In the genomic region with DNA sequence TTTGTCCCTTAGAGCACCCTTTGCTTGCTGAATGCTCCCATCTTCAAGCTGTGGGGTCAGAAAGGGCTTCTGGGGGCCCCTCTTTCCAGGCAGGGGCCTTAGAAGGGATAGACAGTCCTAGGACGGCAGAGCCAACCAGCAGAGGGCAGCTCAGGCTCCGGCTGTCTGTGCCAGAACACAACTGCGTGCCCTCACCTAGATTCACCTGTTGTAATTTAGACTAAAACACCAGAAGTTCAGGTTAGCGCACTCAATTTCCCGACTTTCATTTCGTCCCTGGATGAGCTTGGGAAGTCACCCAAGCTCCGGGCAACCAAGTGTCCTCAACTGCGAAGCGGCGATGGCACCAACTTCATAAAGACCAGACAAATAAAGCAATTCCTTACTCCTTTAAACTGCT, we compare ENCODE assay signal across 29 mouse cellular contexts. TPM values are rescaled to one million over a fixed set of nuclear protein-coding genes. Genes with fewer than 3 reads are reported as not detected.
DNase-seq lines count a peak whose midpoint lies in the region; ATAC-seq and TF ChIP-seq lines count a peak whose summit lies in the region.
"Had no signal": no experiment of that assay in that cellular context is flagged by ENCODE, and none has a peak within 500 bp of the region (broad histone marks: within the 10 kb centered on the region; RNA-seq: fewer than 3 reads in every experiment).

No protein-coding gene starts in this region.

- no peak for DNase-seq in heart, postnatal 36 days
- no peak for DNase-seq in kidney, postnatal 0 days (ENCODE audit: low spot score)
- no peak for DNase-seq in kidney, adult 18-20 months
- no peak for DNase-seq in lung, postnatal 0 days (ENCODE audit: low spot score)
- no peak for DNase-seq in lung, adult 2 months
- no peak for DNase-seq in right cerebral cortex, postnatal 14 days
- DNase-seq: adrenal gland, postnatal 36 days; cerebellum, adult 9-10 months; gastrocnemius, adult 2 months; heart, postnatal 10 days; lung, postnatal 14 days; retina, postnatal 1 day; right cerebral cortex, postnatal 4 days had no signal

- TF ChIP-seq POLR2A in lung, adult 2 months (IDR thresholded peaks at IDR 0.05; ENCODE audit: borderline replicate concordance, extremely low read depth, low read depth, low read length) = no peak
- TF ChIP-seq POLR2A in small intestine, adult 2 months (IDR thresholded peaks at IDR 0.05; ENCODE audit: low read depth, low read length) = no peak

- 44% methylated on average over 10 of the region's 10 CpGs for WGBS in heart, embryonic 11.5 days (ENCODE audit: insufficient replicate concordance)
- 53% methylated on average over 10 of the region's 10 CpGs for WGBS in kidney, postnatal 0 days
- 60% methylated on average over 10 of the region's 10 CpGs for WGBS in lung, postnatal 0 days
- 44% methylated on average over 10 of the region's 10 CpGs for WGBS in lung, adult 2 months
- 41% methylated on average over 10 of the region's 10 CpGs for WGBS in small intestine, adult 2 months

- no peaks in the 10 kb centered on the region for H3K9me3 ChIP-seq in heart, embryonic 11.5 days (replicated peaks; ENCODE audit: control insufficient read depth, low read length)
- H3K9me3 ChIP-seq in kidney, postnatal 0 days (replicated peaks; ENCODE audit: low read length) = no peaks in the 10 kb centered on the region
- H3K9me3 ChIP-seq in lung, postnatal 0 days (ENCODE audit: low read length) = no peaks in the 10 kb centered on the region
- H3K9me3 ChIP-seq: hindbrain, embryonic 15.5 days; intestine, embryonic 15.5 days; limb, embryonic 12.5 days; midbrain, embryonic 13.5 days; neural tube, embryonic 12.5 days; stomach, embryonic 15.5 days had no signal

- peak overlapping the region; percentile 5; the same call in 1 of the 2 replicates for H3K4me2 ChIP-seq in heart, embryonic 11.5 days
- no peak overlapping the region for H3K4me2 ChIP-seq in kidney, postnatal 0 days (ENCODE audit: low read length)
- no peak overlapping the region for H3K4me2 ChIP-seq in lung, postnatal 0 days (replicated peaks; ENCODE audit: low read depth, low read length)
- H3K4me2 ChIP-seq: hindbrain, embryonic 15.5 days; intestine, embryonic 15.5 days; limb, embryonic 12.5 days; midbrain, embryonic 13.5 days; neural tube, embryonic 12.5 days; stomach, embryonic 15.5 days had no signal

- TF ChIP-seq CTCF in kidney, postnatal 0 days (IDR thresholded peaks at IDR 0.05; ENCODE audit: low read depth) = peak; percentile 29; the same call in 1 of the 2 replicates
- peak; percentile 21; the same call in 1 of the 2 replicates for TF ChIP-seq CTCF in lung, postnatal 0 days (IDR thresholded peaks at IDR 0.05)
- TF ChIP-seq CTCF in lung, adult 2 months (IDR thresholded peaks at IDR 0.05; ENCODE audit: insufficient read depth, low read length) = no peak
- TF ChIP-seq CTCF in small intestine, adult 2 months (IDR thresholded peaks at IDR 0.05; ENCODE audit: extremely low read depth, insufficient read length, insufficient replicate concordance, low read depth, low read length) = peak; percentile 40; the same call in 1 of the 2 replicates

- H3K27ac ChIP-seq in heart, embryonic 11.5 days (ENCODE audit: low read depth, low read length) = no peak overlapping the region
- H3K27ac ChIP-seq in kidney, postnatal 0 days = no peak overlapping the region
- no peak overlapping the region for H3K27ac ChIP-seq in lung, postnatal 0 days (ENCODE audit: low read length)
- H3K27ac ChIP-seq in small intestine, adult 2 months (ENCODE audit: insufficient read depth, low read depth, low read length) = no peak overlapping the region
- H3K27ac ChIP-seq: gastrocnemius, adult 2 months; hindbrain, embryonic 15.5 days; intestine, embryonic 15.5 days; limb, embryonic 12.5 days; liver, embryonic 14.5 days; midbrain, embryonic 13.5 days; neural tube, embryonic 12.5 days; stomach, embryonic 15.5 days had no signal

- no peak overlapping the region for H3K9ac ChIP-seq in heart, embryonic 11.5 days (ENCODE audit: low read depth, low read length)
- no peak overlapping the region for H3K9ac ChIP-seq in kidney, postnatal 0 days (ENCODE audit: low read depth, low read length)
- no peak overlapping the region for H3K9ac ChIP-seq in lung, postnatal 0 days (replicated peaks; ENCODE audit: low read depth)
- H3K9ac ChIP-seq: hindbrain, embryonic 15.5 days; intestine, embryonic 15.5 days; limb, embryonic 12.5 days; liver, embryonic 14.5 days; midbrain, embryonic 13.5 days; neural tube, embryonic 12.5 days; stomach, embryonic 15.5 days had no signal

- H3K27me3 ChIP-seq in heart, embryonic 11.5 days (ENCODE audit: control insufficient read depth, insufficient read depth, low read length) = peaks cover 25% of the 10 kb centered on the region
- H3K27me3 ChIP-seq in kidney, postnatal 0 days (ENCODE audit: insufficient read depth, low read length) = peaks cover 7% of the 10 kb centered on the region; the same call in 1 of the 2 replicates
- no peaks in the 10 kb centered on the region for H3K27me3 ChIP-seq in lung, postnatal 0 days (replicated peaks; ENCODE audit: insufficient read depth, low read length)
- H3K27me3 ChIP-seq in small intestine, adult 2 months (ENCODE audit: control insufficient read depth, insufficient read depth, low read length) = no peaks in the 10 kb centered on the region
- H3K27me3 ChIP-seq: neural tube, embryonic 12.5 days had no signal

- TF ChIP-seq EP300 in lung, postnatal 0 days (IDR thresholded peaks at IDR 0.05) = no peak

- no peaks in the 10 kb centered on the region for H3K36me3 ChIP-seq in heart, embryonic 11.5 days (ENCODE audit: control insufficient read depth, insufficient read depth, low read length)
- no peaks in the 10 kb centered on the region for H3K36me3 ChIP-seq in kidney, postnatal 0 days (ENCODE audit: insufficient read depth, low read length)
- H3K36me3 ChIP-seq in lung, postnatal 0 days (ENCODE audit: insufficient read depth, low read length) = no peaks in the 10 kb centered on the region
- H3K36me3 ChIP-seq in small intestine, adult 2 months (ENCODE audit: control insufficient read depth, insufficient read depth, low read length) = no peaks in the 10 kb centered on the region
- H3K36me3 ChIP-seq: hindbrain, embryonic 15.5 days; intestine, embryonic 15.5 days; limb, embryonic 12.5 days; midbrain, embryonic 13.5 days; neural tube, embryonic 12.5 days; stomach, embryonic 15.5 days had no signal

- H3K4me3 ChIP-seq in heart, embryonic 11.5 days (ENCODE audit: low read depth, low read length) = no peak overlapping the region
- H3K4me3 ChIP-seq in kidney, postnatal 0 days (replicated peaks; ENCODE audit: low read depth, low read length) = no peak overlapping the region
- H3K4me3 ChIP-seq in lung, postnatal 0 days (ENCODE audit: low read depth, low read length) = no peak overlapping the region
- H3K4me3 ChIP-seq in lung, adult 2 months (replicated peaks; ENCODE audit: extremely low read depth, low read depth, low read length) = no peak overlapping the region
- no peak overlapping the region for H3K4me3 ChIP-seq in small intestine, adult 2 months (ENCODE audit: low read depth, low read length)
- H3K4me3 ChIP-seq: gastrocnemius, adult 2 months; hindbrain, embryonic 15.5 days; intestine, embryonic 15.5 days; limb, embryonic 12.5 days; midbrain, embryonic 13.5 days; neural tube, embryonic 12.5 days; stomach, embryonic 15.5 days had no signal

- intact Hi-C loops in heart, postnatal 36 days (cut with DNase I) = no loop called here

- ATAC-seq in heart, embryonic 11.5 days (replicated peaks; ENCODE audit: insufficient number of reproducible peaks, low FRiP score, low TSS enrichment) = no peak
- no peak for ATAC-seq in kidney, postnatal 0 days (replicated peaks; ENCODE audit: low FRiP score, low read depth)
- no peak for ATAC-seq in lung, postnatal 0 days
- ATAC-seq: CD4-positive, CD25-positive, alpha-beta regulatory T cell, adult 4 months; forebrain, embryonic 14.5 days; intestine, embryonic 15.5 days; midbrain, embryonic 13.5 days had no signal

- no peaks in the 10 kb centered on the region for H3K4me1 ChIP-seq in heart, embryonic 11.5 days (ENCODE audit: control insufficient read depth, insufficient read depth, low read length)
- H3K4me1 ChIP-seq in kidney, postnatal 0 days (replicated peaks; ENCODE audit: insufficient read depth, low read length) = no peaks in the 10 kb centered on the region
- H3K4me1 ChIP-seq in lung, postnatal 0 days (ENCODE audit: insufficient read depth, low read depth, low read length) = no peaks in the 10 kb centered on the region
- H3K4me1 ChIP-seq in lung, adult 2 months (ENCODE audit: control insufficient read depth, insufficient read depth, low read length) = no peaks in the 10 kb centered on the region
- no peaks in the 10 kb centered on the region for H3K4me1 ChIP-seq in small intestine, adult 2 months (ENCODE audit: control insufficient read depth, insufficient read depth, insufficient read length, low read length)
- H3K4me1 ChIP-seq: hindbrain, embryonic 15.5 days; intestine, embryonic 15.5 days; limb, embryonic 12.5 days; midbrain, embryonic 13.5 days; neural tube, embryonic 12.5 days; stomach, embryonic 15.5 days had no signal

RNA-seq across cellular contexts. Expression of a gene that starts 6.8 kb away (rescaled TPM):
- not detected in 2 replicates for polyA plus RNA-seq in heart, embryonic 11.5 days (2014; fragmentation: Nextera tagmentation; extraction: Ambion mirVana)
- total RNA-seq in heart, postnatal 36 days (2021) = under 1 TPM; 0.14 to 0.19 TPM
- 8.2 and 8.4 TPM in 2 replicates for polyA plus RNA-seq in kidney, postnatal 0 days (2015; fragmentation: Nextera tagmentation; extraction: Ambion mirVana)
- 10.4 and 13.4 TPM in 2 replicates for polyA plus RNA-seq in lung, postnatal 0 days (2015; fragmentation: Nextera tagmentation; extraction: Ambion mirVana)
- 5.9 TPM in 2 replicates for polyA plus RNA-seq in lung, adult 2 months (2012; rRNA removed)
- 26.5 and 48.7 TPM in 2 replicates for polyA plus RNA-seq in small intestine, adult 2 months (2012; rRNA removed)
- total RNA-seq: gastrocnemius, adult 2 months; layer of hippocampus, postnatal 25 days; megakaryocyte progenitor cell, adult 5-6 weeks had no signal
- polyA plus RNA-seq: CD4-positive, CD25-positive, alpha-beta regulatory T cell, adult 4 months had no signal

RNA-seq across cellular contexts. Expression of a gene that starts 21.4 kb away (rescaled TPM):
- polyA plus RNA-seq in heart, embryonic 11.5 days (2014; fragmentation: Nextera tagmentation; extraction: Ambion mirVana) = not detected in 2 replicates
- total RNA-seq in heart, postnatal 36 days (2021) = 1 to 10 TPM in 1 of 2 experiments, under 1 TPM in 1; 0.38 to 1.3 TPM
- polyA plus RNA-seq in kidney, postnatal 0 days (2015; fragmentation: Nextera tagmentation; extraction: Ambion mirVana) = not detected in 2 replicates
- 0.13 and 0.25 TPM in 2 replicates for polyA plus RNA-seq in lung, postnatal 0 days (2015; fragmentation: Nextera tagmentation; extraction: Ambion mirVana)
- polyA plus RNA-seq in lung, adult 2 months (2012; rRNA removed) = 0.71 and 1.00 TPM in 2 replicates
- polyA plus RNA-seq in small intestine, adult 2 months (2012; rRNA removed) = 0.13 TPM in 1 of 2 replicates, not detected in the other
- total RNA-seq: ES-E14; gastrocnemius, adult 2 months; layer of hippocampus, postnatal 25 days; left cerebral cortex, postnatal 14 days; megakaryocyte progenitor cell, adult 5-6 weeks had no signal
- polyA plus RNA-seq: CD4-positive, CD25-positive, alpha-beta regulatory T cell, adult 4 months; forebrain, embryonic 14.5 days; hindbrain, embryonic 15.5 days; intestine, embryonic 15.5 days; kidney, embryonic 16.5 days; limb, embryonic 12.5 days; midbrain, embryonic 13.5 days; neural tube, embryonic 12.5 days; stomach, embryonic 15.5 days had no signal
